Comparison of ENCODE assay signal across 19 mouse cellular contexts in the genomic region with DNA sequence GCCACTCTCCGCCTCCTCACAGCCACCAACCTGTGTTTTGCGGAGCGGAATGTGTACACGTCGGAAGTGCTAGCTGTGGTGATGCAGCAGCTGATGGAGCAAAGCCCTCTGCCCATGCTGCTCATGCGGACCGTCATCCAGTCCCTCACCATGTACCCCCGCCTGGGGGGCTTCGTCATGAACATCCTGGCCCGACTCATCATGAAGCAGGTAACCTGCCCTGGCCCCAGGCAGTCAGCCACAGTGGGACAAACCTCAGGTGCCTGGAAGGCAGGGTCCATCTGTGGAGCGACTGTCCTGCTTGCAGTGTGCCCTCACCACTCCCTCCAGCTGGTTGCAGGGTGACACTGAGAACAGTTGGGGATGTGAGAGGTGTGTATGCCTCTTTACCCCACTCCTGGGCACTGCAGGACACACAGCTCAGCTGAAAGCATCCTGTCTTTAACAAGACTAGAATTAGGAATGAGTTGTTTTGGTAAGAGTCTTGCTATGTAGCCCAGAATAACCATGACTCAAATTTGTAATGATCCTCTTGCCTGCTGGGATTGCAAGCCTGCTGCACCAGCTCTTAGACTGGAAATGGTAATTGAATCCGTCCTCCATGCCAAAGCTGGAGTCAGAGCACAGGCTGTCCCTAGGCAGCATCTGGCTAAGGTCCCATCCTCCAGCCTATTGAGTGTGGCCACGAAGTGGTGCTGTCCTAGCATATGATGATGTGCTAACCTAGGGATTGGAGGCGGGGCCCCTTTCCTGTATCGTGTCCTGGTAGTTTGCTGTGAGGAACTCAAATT. TPM values are rescaled to one million over a fixed set of nuclear protein-coding genes. Genes with fewer than 3 reads are reported as not detected.
DNase-seq lines count a peak whose midpoint lies in the region; ATAC-seq and TF ChIP-seq lines count a peak whose summit lies in the region.
"Had no signal": no experiment of that assay in that cellular context is flagged by ENCODE, and none has a peak within 500 bp of the region (broad histone marks: within the 10 kb centered on the region; RNA-seq: fewer than 3 reads in every experiment).

No protein-coding gene starts in this region.

- H3K9me3 ChIP-seq in midbrain, embryonic 14.5 days (ENCODE audit: control insufficient read depth, low read length): no peaks in the 10 kb centered on the region
- H3K9me3 ChIP-seq in midbrain, embryonic 11.5 days (ENCODE audit: control insufficient read depth, low read length): no peaks in the 10 kb centered on the region
- no peaks in the 10 kb centered on the region for H3K9me3 ChIP-seq in embryonic facial prominence, embryonic 10.5 days
- H3K9me3 ChIP-seq: midbrain, embryonic 15.5 days; neural tube, embryonic 13.5 days had no signal

- TF ChIP-seq CTCF in left cerebral cortex, adult 2 months (IDR thresholded peaks at IDR 0.05): no peak

- H3K4me3 ChIP-seq in midbrain, embryonic 14.5 days (replicated peaks; ENCODE audit: low read depth, low read length): no peak overlapping the region
- no peak overlapping the region for H3K4me3 ChIP-seq in midbrain, embryonic 11.5 days (ENCODE audit: low read depth, low read length)
- H3K4me3 ChIP-seq in left cerebral cortex, adult 2 months: no peak overlapping the region
- H3K4me3 ChIP-seq in embryonic facial prominence, embryonic 10.5 days: no peak overlapping the region
- H3K4me3 ChIP-seq: erythroblast, embryonic 14.5 days; liver, embryonic 13.5 days; midbrain, embryonic 15.5 days; neural tube, embryonic 13.5 days had no signal

- no peak for ATAC-seq in midbrain, embryonic 14.5 days (ENCODE audit: low FRiP score, low TSS enrichment)
- ATAC-seq in midbrain, embryonic 11.5 days (ENCODE audit: low FRiP score): no peak
- ATAC-seq: CD4-positive, CD25-positive, alpha-beta regulatory T cell, adult 4 months; midbrain, embryonic 15.5 days had no signal

- 89% methylated on average over 15 of the region's 15 CpGs for WGBS in midbrain, embryonic 14.5 days
- WGBS in midbrain, embryonic 11.5 days: 92% methylated on average over 15 of the region's 15 CpGs
- WGBS in embryonic facial prominence, embryonic 10.5 days: 91% methylated on average over 15 of the region's 15 CpGs

- intact Hi-C loops in left cerebral cortex, adult 2 months (cut with DNase I): no loop called here

- H3K9ac ChIP-seq in midbrain, embryonic 14.5 days (replicated peaks; ENCODE audit: low read length): no peak overlapping the region
- H3K9ac ChIP-seq in midbrain, embryonic 11.5 days (ENCODE audit: low read length): no peak overlapping the region
- H3K9ac ChIP-seq: liver, embryonic 13.5 days; midbrain, embryonic 15.5 days; neural tube, embryonic 13.5 days had no signal

- no peak for DNase-seq in midbrain, embryonic 14.5 days
- DNase-seq in midbrain, embryonic 11.5 days (ENCODE audit: low spot score, missing footprints): no peak
- peak; percentile 75 for DNase-seq in gastrocnemius, postnatal 25 days
- peak; percentile 47 to 58 for DNase-seq in left cerebral cortex, adult 2 months (ENCODE audit: extremely low spot score in 1 of 2, low spot score in 2 of 2)
- DNase-seq in skeletal muscle tissue, adult 2 months (ENCODE audit: low read depth, low spot score): peak; percentile 86
- DNase-seq in embryonic facial prominence, embryonic 10.5 days (ENCODE audit: low spot score): no peak
- DNase-seq in cerebellum, postnatal 36 days: no peak
- DNase-seq: adrenal gland, adult 2 months; heart, adult 18-20 months; heart, postnatal 14 days; liver, embryonic 13.5 days; lung, postnatal 36 days; retina, postnatal 1 day; thymus, postnatal 36 days had no signal

- 0 out of 2 replicates have a peak, but pooled peaks cover 2% of the 10 kb centered on the region for H3K4me1 ChIP-seq in midbrain, embryonic 14.5 days (ENCODE audit: control insufficient read depth, insufficient read depth, low read length)
- peaks cover 6% of the 10 kb centered on the region for H3K4me1 ChIP-seq in midbrain, embryonic 11.5 days (ENCODE audit: control insufficient read depth, insufficient read depth, low read length)
- H3K4me1 ChIP-seq in embryonic facial prominence, embryonic 10.5 days: peaks cover 13% of the 10 kb centered on the region
- H3K4me1 ChIP-seq: liver, embryonic 13.5 days had no signal

- H3K27ac ChIP-seq in midbrain, embryonic 14.5 days (replicated peaks; ENCODE audit: low read depth, low read length): 0 out of 2 replicates have a peak overlapping the region, but pooled peaks have one; percentile 13
- H3K27ac ChIP-seq in midbrain, embryonic 11.5 days (ENCODE audit: low read depth, low read length): no peak overlapping the region
- H3K27ac ChIP-seq in left cerebral cortex, adult 2 months: peak overlapping the region; percentile 81
- H3K27ac ChIP-seq in embryonic facial prominence, embryonic 10.5 days (replicated peaks): no peak overlapping the region
- H3K27ac ChIP-seq: liver, embryonic 13.5 days; midbrain, embryonic 15.5 days; neural tube, embryonic 13.5 days had no signal

- H3K27me3 ChIP-seq in midbrain, embryonic 14.5 days (ENCODE audit: control insufficient read depth, insufficient read depth, low read length): no peaks in the 10 kb centered on the region
- H3K27me3 ChIP-seq in midbrain, embryonic 11.5 days (ENCODE audit: control insufficient read depth, insufficient read depth, low read length): no peaks in the 10 kb centered on the region
- H3K27me3 ChIP-seq in embryonic facial prominence, embryonic 10.5 days (replicated peaks; ENCODE audit: low read depth, poor library complexity, severe bottlenecking): no peaks in the 10 kb centered on the region
- H3K27me3 ChIP-seq: liver, embryonic 13.5 days; midbrain, embryonic 15.5 days; neural tube, embryonic 13.5 days had no signal

- no peak overlapping the region for H3K4me2 ChIP-seq in midbrain, embryonic 14.5 days (ENCODE audit: low read length)
- no peak overlapping the region for H3K4me2 ChIP-seq in midbrain, embryonic 11.5 days
- H3K4me2 ChIP-seq: liver, embryonic 13.5 days; midbrain, embryonic 15.5 days; neural tube, embryonic 13.5 days had no signal

- peaks cover 53% of the 10 kb centered on the region for H3K36me3 ChIP-seq in midbrain, embryonic 14.5 days (ENCODE audit: control insufficient read depth, insufficient read depth, low read length)
- H3K36me3 ChIP-seq in midbrain, embryonic 11.5 days (ENCODE audit: control insufficient read depth, insufficient read depth, low read length): peaks cover 30% of the 10 kb centered on the region
- peaks cover 93% of the 10 kb centered on the region for H3K36me3 ChIP-seq in embryonic facial prominence, embryonic 10.5 days (replicated peaks)

RNA-seq across cellular contexts. Expression of gene Rsph6a, which starts 1.9 kb away (rescaled TPM):
- polyA plus RNA-seq in midbrain, embryonic 14.5 days (2014; fragmentation: Nextera tagmentation; extraction: Ambion mirVana): 0.12 and 0.21 TPM in 2 replicates
- not detected in 2 replicates for polyA plus RNA-seq in midbrain, embryonic 11.5 days (2014; fragmentation: Nextera tagmentation; extraction: Ambion mirVana)
- total RNA-seq in gastrocnemius, postnatal 25 days (2021): not detected
- total RNA-seq in left cerebral cortex, adult 2 months (2021): under 1 TPM; 0.27 to 0.30 TPM
- not detected in 2 replicates for polyA plus RNA-seq in embryonic facial prominence, embryonic 10.5 days (2016; fragmentation: Nextera tagmentation; extraction: Ambion mirVana)
- total RNA-seq: adrenal gland, adult 2 months; heart, adult 18-20 months; heart, postnatal 14 days had no signal
- polyA plus RNA-seq: adrenal gland, adult 2 months; CD4-positive, CD25-positive, alpha-beta regulatory T cell, adult 4 months; erythroblast, embryonic 14.5 days; kidney, embryonic 14.5 days; liver, embryonic 13.5 days; neural tube, embryonic 13.5 days had no signal

RNA-seq across cellular contexts. Expression of gene Dmwd, which starts 23.5 kb away (rescaled TPM):
- 33.2 and 39.2 TPM in 2 replicates for polyA plus RNA-seq in midbrain, embryonic 14.5 days (2014; fragmentation: Nextera tagmentation; extraction: Ambion mirVana)
- 15.2 and 16.9 TPM in 2 replicates for polyA plus RNA-seq in midbrain, embryonic 11.5 days (2014; fragmentation: Nextera tagmentation; extraction: Ambion mirVana)
- total RNA-seq in gastrocnemius, postnatal 25 days (2021): 10 to 100 TPM; 22.4 to 22.7 TPM
- total RNA-seq in left cerebral cortex, adult 2 months (2021): 100 to 1,000 TPM; 141 to 143 TPM
- 16.8 and 18.0 TPM in 2 replicates for polyA plus RNA-seq in embryonic facial prominence, embryonic 10.5 days (2016; fragmentation: Nextera tagmentation; extraction: Ambion mirVana)
- polyA plus RNA-seq: CD4-positive, CD25-positive, alpha-beta regulatory T cell, adult 4 months had no signal

RNA-seq across cellular contexts. Expression of gene Sympk, which starts 28.4 kb away (rescaled TPM):
- 18.1 and 28.1 TPM in 2 replicates for polyA plus RNA-seq in midbrain, embryonic 14.5 days (2014; fragmentation: Nextera tagmentation; extraction: Ambion mirVana)
- 30.9 and 33.3 TPM in 2 replicates for polyA plus RNA-seq in midbrain, embryonic 11.5 days (2014; fragmentation: Nextera tagmentation; extraction: Ambion mirVana)
- 10 to 100 TPM; 56.6 to 59.4 TPM for total RNA-seq in gastrocnemius, postnatal 25 days (2021)
- total RNA-seq in left cerebral cortex, adult 2 months (2021): 100 to 1,000 TPM; 126 to 133 TPM
- 43.4 and 45.2 TPM in 2 replicates for polyA plus RNA-seq in embryonic facial prominence, embryonic 10.5 days (2016; fragmentation: Nextera tagmentation; extraction: Ambion mirVana)

RNA-seq across cellular contexts. Expression of gene Foxa3, which starts 29.2 kb away (rescaled TPM):
- polyA plus RNA-seq in midbrain, embryonic 14.5 days (2014; fragmentation: Nextera tagmentation; extraction: Ambion mirVana): not detected in 2 replicates
- not detected in 2 replicates for polyA plus RNA-seq in midbrain, embryonic 11.5 days (2014; fragmentation: Nextera tagmentation; extraction: Ambion mirVana)
- total RNA-seq in gastrocnemius, postnatal 25 days (2021): not detected
- not detected for total RNA-seq in left cerebral cortex, adult 2 months (2021)
- not detected in 2 replicates for polyA plus RNA-seq in embryonic facial prominence, embryonic 10.5 days (2016; fragmentation: Nextera tagmentation; extraction: Ambion mirVana)
- total RNA-seq: adrenal gland, adult 2 months; heart, adult 18-20 months; heart, postnatal 14 days had no signal
- polyA plus RNA-seq: CD4-positive, CD25-positive, alpha-beta regulatory T cell, adult 4 months; kidney, embryonic 14.5 days; midbrain, embryonic 15.5 days had no signal

RNA-seq across cellular contexts. Expression of gene Dmpk, which starts 31.1 kb away (rescaled TPM):
- polyA plus RNA-seq in midbrain, embryonic 14.5 days (2014; fragmentation: Nextera tagmentation; extraction: Ambion mirVana): 9.8 and 13.2 TPM in 2 replicates
- 7.0 and 7.3 TPM in 2 replicates for polyA plus RNA-seq in midbrain, embryonic 11.5 days (2014; fragmentation: Nextera tagmentation; extraction: Ambion mirVana)
- 100 to 1,000 TPM; 315 to 350 TPM for total RNA-seq in gastrocnemius, postnatal 25 days (2021)
- 10 to 100 TPM; 35.2 to 50.4 TPM for total RNA-seq in left cerebral cortex, adult 2 months (2021)
- 7.0 and 9.1 TPM in 2 replicates for polyA plus RNA-seq in embryonic facial prominence, embryonic 10.5 days (2016; fragmentation: Nextera tagmentation; extraction: Ambion mirVana)

Comparison
In these comparisons a context has a peak if more than half of its experiments do, and no peak if none do; other contexts are left out.
1. H3K27ac ChIP-seq: peak in midbrain, embryonic 14.5 days (single experiment) and left cerebral cortex, adult 2 months (single experiment); none in midbrain, embryonic 11.5 days (single experiment) and embryonic facial prominence, embryonic 10.5 days (single experiment).
2. DNase-seq: peak in gastrocnemius, postnatal 25 days (single experiment), left cerebral cortex, adult 2 months (2 of 2) and skeletal muscle tissue, adult 2 months (single experiment); none in midbrain, embryonic 14.5 days (single experiment), midbrain, embryonic 11.5 days (single experiment), embryonic facial prominence, embryonic 10.5 days (single experiment) and cerebellum, postnatal 36 days (0 of 2).